Mouse (Mus musculus): ENCODE results near the gene Cib1.

Cib1 gene

GRCm38 (mm10) chr7:80200963-80201539 lies 31.6 kb downstream of the Cib1 start:
- peak; percentile 43 for DNase-seq (ENCODE audit: low read depth)

- no peak for DNase-seq (ENCODE audit: low read depth)
Observed at GRCm38 (mm10) chr7:80200588-80200945, 32.0 kb downstream of the Cib1 start.

GRCm38 (mm10) chr7:80199851-80200587 lies 32.6 kb downstream of the Cib1 start:
- peak; percentile 73 for DNase-seq (ENCODE audit: low read depth)

GRCm38 (mm10) chr7:80199286-80199685 lies 33.3 kb downstream of the Cib1 start:
- DNase-seq (ENCODE audit: low read depth), result no peak

GRCm38 (mm10) chr7:80198863-80199262 lies 33.8 kb downstream of the Cib1 start:
- DNase-seq (ENCODE audit: low read depth), result no peak

- DNase-seq (ENCODE audit: low read depth), result peak; percentile 85
Observed at GRCm38 (mm10) chr7:80197941-80198778, 34.5 kb downstream of the Cib1 start.

GRCm38 (mm10) chr7:80197371-80197770 lies 35.2 kb downstream of the Cib1 start:
- peak; percentile 71 for DNase-seq (ENCODE audit: low read depth)

GRCm38 (mm10) chr7:80195576-80196263 lies 36.9 kb downstream of the Cib1 start:
- DNase-seq (ENCODE audit: low read depth), result no peak

- no peak for DNase-seq (ENCODE audit: low read depth)
Observed at GRCm38 (mm10) chr7:80195146-80195545, 37.5 kb downstream of the Cib1 start.

- no peak for DNase-seq (ENCODE audit: low read depth)
Observed at GRCm38 (mm10) chr7:80193941-80194739, 38.5 kb downstream of the Cib1 start.

GRCm38 (mm10) chr7:80192226-80193061 lies 40.2 kb downstream of the Cib1 start:
- peak; percentile 92 for DNase-seq (ENCODE audit: low read depth)

- DNase-seq (ENCODE audit: low read depth), result peak; percentile 81
Observed at GRCm38 (mm10) chr7:80191455-80191854, 41.2 kb downstream of the Cib1 start.

- DNase-seq (ENCODE audit: low read depth), result no peak
Observed at GRCm38 (mm10) chr7:80189147-80189933, 43.3 kb downstream of the Cib1 start.

- DNase-seq (ENCODE audit: low read depth), result no peak
Observed at GRCm38 (mm10) chr7:80188579-80189125, 44.0 kb downstream of the Cib1 start.

GRCm38 (mm10) chr7:80187501-80187900 lies 45.1 kb downstream of the Cib1 start:
- DNase-seq (ENCODE audit: low read depth), result no peak

- peak; percentile 80 for DNase-seq (ENCODE audit: low read depth)
Observed at GRCm38 (mm10) chr7:80186531-80187296, 45.9 kb downstream of the Cib1 start, which contains the start of gene Sema4b. Gene Sema4b (plus strand): TSS chr7:80186841.

- no peak for DNase-seq (ENCODE audit: low read depth)
Observed at GRCm38 (mm10) chr7:80186021-80186420, 46.6 kb downstream of the Cib1 start.

- no peak for DNase-seq (ENCODE audit: low read depth)
Observed at GRCm38 (mm10) chr7:80184968-80185367, 47.6 kb downstream of the Cib1 start.

GRCm38 (mm10) chr7:80184551-80184950 lies 48.1 kb downstream of the Cib1 start:
- no peak for DNase-seq (ENCODE audit: low read depth)
